Mouse (Mus musculus) hindbrain, embryonic 14.5 days (tissue): ENCODE data around the gene Dedd2. TPM values are rescaled to one million over a fixed set of nuclear protein-coding genes. Genes with fewer than 3 reads are reported as not detected.

Source experiments
- ATAC-seq: fragments of 200-750 bp; cut with Nextera tagmentation; 2 replicates; pipeline ENCODE4 v1.8.0; 2017; ENCODE audit warnings: moderate number of reproducible peaks, mild to moderate bottlenecking, moderate TSS enrichment, moderate library complexity; ENCODE audit not compliant: low FRiP score
- DNase-seq: peaks from one replicate; pipeline ENCODE4 v3.0.0-alpha.2; 2015; ENCODE audit warnings: low spot score
- H3K27ac ChIP-seq: fragments of 300-500 bp; sonication (generic); 2 replicates; pipeline ENCODE4 v1.5.1; 2014; ENCODE audit warnings: mild to moderate bottlenecking, moderate library complexity
- H3K27me3 ChIP-seq: fragments of 300-500 bp; sonication (generic); 2 replicates; pipeline ENCODE4 v1.6.1; 2014; ENCODE audit warnings: mild to moderate bottlenecking, low read length, mixed read lengths; ENCODE audit not compliant: control insufficient read depth, insufficient read depth
- H3K36me3 ChIP-seq: fragments of 300-500 bp; sonication (generic); replicated peaks from 2 replicates; pipeline ENCODE4 v1.6.1; 2014; ENCODE audit not compliant: control insufficient read depth, insufficient read depth
- H3K4me1 ChIP-seq: fragments of 300-500 bp; sonication (generic); replicated peaks from 2 replicates; pipeline ENCODE4 v1.6.1; 2014; ENCODE audit warnings: antibody characterized with exemption, low read length, mixed read lengths; ENCODE audit not compliant: control insufficient read depth, insufficient read depth
- H3K4me2 ChIP-seq: fragments of 300-500 bp; sonication (generic); replicated peaks from 2 replicates; pipeline ENCODE4 v1.6.1; 2014; ENCODE audit warnings: mild to moderate bottlenecking, moderate library complexity
- H3K4me3 ChIP-seq: fragments of 300-500 bp; sonication (generic); replicated peaks from 2 replicates; pipeline ENCODE4 v1.5.1; 2014; ENCODE audit warnings: mild to moderate bottlenecking, low read length
- H3K9ac ChIP-seq: fragments of 300-500 bp; sonication (generic); 2 replicates; pipeline ENCODE4 v1.6.1; 2014
- H3K9me3 ChIP-seq: fragments of 300-500 bp; sonication (generic); 2 replicates; pipeline ENCODE4 v1.6.1; 2016; ENCODE audit warnings: low read length; ENCODE audit not compliant: control insufficient read depth
- WGBS: fragments of 180-500 bp; shearing (Covaris S2); extraction: QIAGEN DNeasy Blood & Tissue Kit; methylation state at CpG from one replicate; pipeline ENCODE4 v1.1.7; 2014; 5-methylcytosine and 5-hydroxymethylcytosine counted together
- polyA plus RNA-seq: library from polyadenylated mRNA; unstranded; fragments of >200 nt; fragmentation: Nextera tagmentation; extraction: Ambion mirVana; gene quantifications from 2 replicates; pipeline ENCODE4 v1.2.1, GENCODE M21; 2014

Dedd2 gene
- polyA plus RNA-seq, 1 experiment from 2014 or later: 13.8 TPM

DNA sequence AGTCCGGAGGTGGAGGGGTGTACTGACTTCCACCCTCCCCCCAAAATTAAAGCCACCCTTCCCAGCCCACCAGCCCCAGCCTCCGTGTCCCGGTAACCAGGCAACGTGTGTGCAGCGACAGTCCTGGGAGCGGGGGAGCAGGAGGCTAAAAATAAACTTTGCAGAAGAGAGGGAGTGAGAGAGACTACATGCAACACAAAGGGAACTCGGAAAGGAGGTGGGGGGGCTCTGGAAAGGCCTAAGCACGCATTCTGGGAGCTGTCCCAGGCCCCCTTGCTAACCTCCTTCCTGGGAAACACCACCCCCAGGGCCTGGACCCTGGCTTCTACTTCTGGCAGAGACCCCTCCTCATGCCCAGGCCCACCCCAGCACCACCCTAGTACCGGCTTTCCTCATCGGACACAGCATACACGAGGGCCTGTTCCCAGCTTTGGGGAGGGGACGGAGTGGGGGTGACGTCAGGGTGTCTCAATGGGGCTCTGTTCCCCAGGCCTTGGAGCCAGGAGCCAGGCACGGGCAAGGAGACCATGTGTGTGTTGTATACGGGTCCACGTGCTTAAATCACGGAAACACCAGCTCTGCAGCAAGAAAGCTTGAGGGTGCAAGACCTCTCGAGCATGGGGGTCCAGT, 27.7 kb upstream of the Dedd2 start:
- H3K9me3 ChIP-seq: no peaks in the 10 kb centered on the region
- ATAC-seq (peak; percentile 25; the same call in 1 of the 2 replicates), DNase-seq (no peak)
- no peaks in the 10 kb centered on the region for H3K27me3 ChIP-seq
- peak overlapping the region; percentile 74 for H3K9ac ChIP-seq
- WGBS: 2% methylated on average over 18 of the region's 18 CpGs
- H3K36me3 ChIP-seq: no peaks in the 10 kb centered on the region; the same call in 1 of the 2 replicates
- H3K4me2 ChIP-seq: peak overlapping the region; percentile 100
- peaks cover 36% of the 10 kb centered on the region for H3K4me1 ChIP-seq
- peak overlapping the region; percentile 88 for H3K27ac ChIP-seq
- peak overlapping the region; percentile 76 for H3K4me3 ChIP-seq

DNA sequence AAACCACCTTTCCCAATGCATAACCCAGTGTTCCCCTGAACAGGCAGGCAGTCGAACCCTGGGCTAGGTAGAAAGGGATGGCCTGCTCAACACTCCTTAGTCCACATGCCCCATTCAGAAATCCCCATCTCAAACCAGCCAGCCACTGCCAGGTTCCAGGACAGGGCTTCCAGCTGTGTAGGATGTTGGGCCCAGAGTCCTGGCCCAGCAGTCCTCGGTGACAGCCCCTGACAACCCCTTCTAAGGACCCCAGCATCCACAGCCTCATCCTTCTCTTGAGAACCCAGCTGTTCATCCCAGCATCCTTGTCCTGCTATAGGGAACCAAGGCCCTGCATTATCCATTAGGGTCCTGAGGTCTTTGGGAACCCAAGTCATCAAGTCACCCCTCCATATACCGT, 27.1 kb upstream of the Dedd2 start:
- Histone ChIP-seq H3K27me3 (no peaks in the 10 kb centered on the region), H3K4me1 (peaks cover 36% of the 10 kb centered on the region), H3K4me3 (peak overlapping the region; percentile 76), H3K9me3 (no peaks in the 10 kb centered on the region), H3K27ac (peak overlapping the region; percentile 88), H3K36me3 (no peaks in the 10 kb centered on the region; the same call in 1 of the 2 replicates), H3K4me2 (peak overlapping the region; percentile 100), H3K9ac (peak overlapping the region; percentile 74)
- DNase-seq: no peak
- ATAC-seq: no peak
- 18% methylated on average over 3 of the region's 3 CpGs for WGBS

DNA sequence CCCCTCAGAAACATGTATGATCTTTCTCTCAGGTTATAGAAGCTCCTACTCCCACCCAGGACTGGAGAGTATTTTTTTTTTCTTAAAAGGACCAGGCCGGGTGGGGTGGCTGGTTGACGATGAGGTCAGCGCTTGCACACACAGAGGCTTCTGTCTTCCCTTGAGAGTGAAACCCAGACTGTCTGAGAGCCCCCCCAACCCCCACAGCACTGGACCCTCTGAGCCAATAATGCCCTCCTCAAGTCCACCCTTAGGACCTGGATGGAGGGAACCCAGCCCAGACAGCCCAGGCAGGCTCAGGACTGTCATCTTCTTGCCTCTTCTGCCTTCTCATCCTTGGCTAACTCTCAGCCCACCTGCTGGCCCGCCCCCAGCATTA, 26.3 kb upstream of the Dedd2 start:
- H3K27me3 ChIP-seq: no peaks in the 10 kb centered on the region
- peaks cover 31% of the 10 kb centered on the region for H3K4me1 ChIP-seq
- ATAC-seq (no peak), DNase-seq (no peak)
- WGBS: 63% methylated on average over 4 of the region's 4 CpGs
- H3K9ac ChIP-seq: peak overlapping the region; percentile 74
- H3K4me3 ChIP-seq: peak overlapping the region; percentile 76; the same call in 1 of the 2 replicates
- H3K36me3 ChIP-seq: no peaks in the 10 kb centered on the region; the same call in 1 of the 2 replicates
- H3K4me2 ChIP-seq: peak overlapping the region; percentile 100
- peak overlapping the region; percentile 88 for H3K27ac ChIP-seq
- H3K9me3 ChIP-seq: no peaks in the 10 kb centered on the region

DNA sequence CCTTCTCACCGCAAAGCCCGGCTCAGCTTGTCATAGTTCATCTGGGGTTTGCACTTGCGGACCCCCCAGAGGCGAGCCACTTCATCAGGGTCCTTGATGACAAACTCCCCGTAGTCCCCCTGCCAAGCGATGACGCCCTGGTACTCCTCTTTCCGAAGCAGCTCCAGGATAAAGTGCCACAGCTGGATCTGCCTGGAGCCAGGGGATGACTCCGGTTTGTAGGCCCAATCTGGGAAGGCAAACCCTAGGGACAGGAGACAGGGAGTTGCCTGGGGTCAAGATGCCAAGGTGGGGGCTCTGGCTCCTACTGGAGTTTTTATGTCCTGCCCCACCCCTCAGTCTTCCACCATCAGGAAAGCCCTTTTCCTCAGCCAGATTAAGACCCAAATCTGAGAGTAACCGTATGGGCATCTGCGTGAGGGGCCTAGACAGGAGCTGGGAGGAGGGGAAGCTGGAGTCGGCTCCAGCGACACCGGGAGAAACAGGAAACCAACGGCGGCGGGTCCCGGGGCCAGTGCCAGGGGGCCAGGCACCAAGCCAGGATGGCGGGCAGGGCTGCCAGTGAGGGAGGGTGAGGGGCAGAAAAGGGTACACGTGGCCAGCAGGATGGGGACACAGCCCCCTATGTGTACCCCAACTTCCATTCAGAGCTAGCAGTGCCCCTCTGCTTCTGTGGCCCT, 25.8 kb upstream of the Dedd2 start:
- Histone ChIP-seq H3K4me1 (peaks cover 26% of the 10 kb centered on the region), H3K9me3 (no peaks in the 10 kb centered on the region), H3K4me2 (peak overlapping the region; percentile 100), H3K27me3 (no peaks in the 10 kb centered on the region), H3K36me3 (no peaks in the 10 kb centered on the region; the same call in 1 of the 2 replicates), H3K4me3 (peak overlapping the region; percentile 76; the same call in 1 of the 2 replicates), H3K9ac (peak overlapping the region; percentile 74; the same call in 1 of the 2 replicates), H3K27ac (peak overlapping the region; percentile 88)
- 64% methylated on average over 20 of the region's 20 CpGs for WGBS
- DNase-seq (peak; percentile 43), ATAC-seq (no peak)

DNA sequence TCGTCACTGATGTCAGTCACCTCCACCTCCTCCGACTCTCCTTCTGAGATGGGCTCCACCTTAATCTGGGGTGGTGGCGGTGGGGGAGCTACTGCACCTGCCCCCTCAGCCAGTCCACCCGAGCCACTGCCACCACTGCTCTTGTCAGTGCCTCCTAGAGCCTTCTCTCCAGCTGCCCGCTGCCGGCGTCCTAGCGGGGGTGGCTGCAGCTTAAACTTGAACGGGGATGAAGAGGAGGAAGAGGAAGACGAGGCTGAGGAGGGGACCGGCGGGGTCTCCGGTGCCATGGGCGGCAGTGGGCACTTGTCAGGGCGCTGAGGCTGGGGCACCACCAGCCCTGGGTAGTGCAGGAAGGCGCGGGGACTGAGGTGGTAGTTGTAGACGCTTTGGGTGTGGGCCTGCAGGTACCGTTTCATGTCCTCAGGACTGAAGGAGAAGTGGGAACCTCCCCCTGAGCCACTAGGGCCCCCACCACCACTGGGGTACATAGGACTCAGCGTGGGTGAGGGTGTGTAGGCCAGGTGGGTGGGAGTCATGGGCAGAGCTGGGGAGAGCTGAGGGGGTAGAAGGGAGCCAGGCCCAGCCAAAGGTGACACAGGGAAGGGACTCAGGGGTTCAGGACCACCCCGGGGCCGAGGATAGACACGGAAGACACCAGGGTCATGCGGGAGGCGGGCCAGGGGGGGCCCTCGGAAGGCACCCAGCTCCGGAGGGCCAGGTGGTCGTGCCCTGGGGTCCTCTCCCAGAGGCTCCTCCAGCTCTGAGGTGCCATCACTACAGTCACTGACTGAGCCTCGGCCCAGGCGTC, 24.4 kb upstream of the Dedd2 start:
- Histone ChIP-seq H3K4me2 (no peak overlapping the region), H3K9ac (no peak overlapping the region), H3K27ac (no peak overlapping the region), H3K4me3 (no peak overlapping the region), H3K27me3 (no peaks in the 10 kb centered on the region), H3K36me3 (no peaks in the 10 kb centered on the region; the same call in 1 of the 2 replicates), H3K4me1 (peaks cover 21% of the 10 kb centered on the region), H3K9me3 (no peaks in the 10 kb centered on the region)
- 92% methylated on average over 28 of the region's 30 CpGs for WGBS
- no peak for DNase-seq
- ATAC-seq: no peak

DNA sequence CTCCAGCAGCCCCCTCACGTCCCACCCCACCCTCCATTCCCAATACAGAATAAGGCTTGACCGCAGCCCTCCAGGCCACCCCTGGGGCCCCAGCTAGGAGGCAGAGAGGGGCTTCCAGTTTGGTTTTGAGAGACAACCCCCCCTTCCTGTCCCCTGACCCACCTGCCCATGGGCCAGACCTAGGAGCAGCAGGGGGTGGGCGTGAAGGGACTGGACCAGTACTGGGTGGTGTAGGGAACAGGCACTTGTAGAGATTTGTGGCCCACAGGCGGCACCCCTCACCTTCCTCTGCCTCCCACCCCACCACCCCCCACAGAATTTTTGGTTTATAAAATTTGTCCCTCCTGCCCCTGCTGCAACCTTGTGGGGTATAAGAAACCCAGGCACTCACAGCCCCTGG, 22.9 kb upstream of the Dedd2 start:
- Histone ChIP-seq H3K4me2 (no peak overlapping the region), H3K27ac (no peak overlapping the region), H3K4me1 (peaks cover 22% of the 10 kb centered on the region), H3K36me3 (no peaks in the 10 kb centered on the region; the same call in 1 of the 2 replicates), H3K4me3 (no peak overlapping the region), H3K9ac (no peak overlapping the region), H3K27me3 (no peaks in the 10 kb centered on the region), H3K9me3 (no peaks in the 10 kb centered on the region)
- DNase-seq (no peak), ATAC-seq (no peak)
- WGBS: 88% methylated on average over 4 of the region's 4 CpGs

DNA sequence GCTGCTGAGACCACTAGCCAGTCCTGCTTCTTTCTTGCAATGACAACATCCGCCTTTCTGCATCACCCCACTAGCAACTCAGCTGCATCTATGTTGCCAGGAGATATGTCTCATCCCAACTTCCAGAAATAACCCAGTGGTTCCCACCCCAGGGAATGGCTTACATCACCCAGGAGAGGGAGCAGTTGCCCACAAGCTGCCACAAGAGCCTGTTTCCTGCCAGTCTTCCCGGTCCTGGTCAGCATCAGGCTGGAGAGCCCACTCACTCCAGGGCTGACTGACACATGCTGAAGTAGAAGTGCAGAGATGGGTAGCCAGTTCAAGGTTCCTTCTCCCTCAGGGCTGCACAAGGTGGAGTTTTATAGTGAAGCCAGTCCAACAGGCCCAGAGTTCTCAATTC, 20.6 kb upstream of the Dedd2 start:
- no peak overlapping the region for H3K4me2 ChIP-seq
- H3K9me3 ChIP-seq: no peaks in the 10 kb centered on the region
- no peak overlapping the region for H3K4me3 ChIP-seq
- WGBS: 30% methylated on average over 2 of the region's 2 CpGs
- ATAC-seq (no peak), DNase-seq (no peak)
- no peaks in the 10 kb centered on the region for H3K27me3 ChIP-seq
- H3K9ac ChIP-seq: no peak overlapping the region
- H3K4me1 ChIP-seq: peaks cover 14% of the 10 kb centered on the region
- H3K27ac ChIP-seq: no peak overlapping the region
- H3K36me3 ChIP-seq: no peaks in the 10 kb centered on the region; the same call in 1 of the 2 replicates

DNA sequence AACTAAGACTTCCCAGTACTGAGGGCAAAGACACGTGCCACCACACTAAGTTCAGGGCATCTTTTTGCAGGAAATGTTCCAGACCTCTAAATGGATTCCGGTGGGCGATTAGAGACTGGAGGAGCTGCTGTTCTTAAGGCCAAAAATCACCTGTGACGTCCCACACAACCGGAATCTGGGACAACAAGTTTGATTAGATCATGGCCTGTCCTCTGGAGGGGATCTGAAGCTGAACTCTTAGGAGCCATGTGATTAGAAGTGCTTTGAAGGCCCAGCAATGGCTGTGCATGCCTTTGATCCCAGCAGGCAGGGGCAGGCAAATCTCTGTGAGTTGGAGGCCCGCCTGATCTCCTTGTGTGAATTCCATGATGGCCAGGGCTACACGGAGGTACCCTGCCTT, 20.2 kb upstream of the Dedd2 start:
- Histone ChIP-seq H3K36me3 (peaks cover under 1% of the 10 kb centered on the region; the same call in 1 of the 2 replicates), H3K27ac (no peak overlapping the region), H3K4me1 (peaks cover 17% of the 10 kb centered on the region), H3K4me2 (no peak overlapping the region), H3K27me3 (no peaks in the 10 kb centered on the region), H3K4me3 (no peak overlapping the region), H3K9me3 (no peaks in the 10 kb centered on the region), H3K9ac (no peak overlapping the region)
- ATAC-seq (no peak), DNase-seq (no peak)
- WGBS: 66% methylated on average over 7 of the region's 7 CpGs
